Mouse (Mus musculus) left cerebral cortex, adult 2 months (tissue): ENCODE measurements at regions not wholly inside any gene's neighbourhood (a gene's known extent, or its start where the extent isn't known, plus 50 kb on each side); places are given as distances from the start of the nearest gene placed in this dataset.

Source experiments
- DNase-seq, 2 experiments: peaks; one replicate each; pipeline ENCODE4 v3.0.0; 2021 to 2022; ENCODE audit warnings: low spot score in 2 of 2, mixed read lengths in 1 of 2; ENCODE audit errors: extremely low spot score in 1 of 2
- H3K27ac ChIP-seq: fragments of 200-600 bp; 2 replicates; pipeline ENCODE4 v1.8.1; 2022
- H3K4me3 ChIP-seq: fragments of 200-600 bp; 2 replicates; pipeline ENCODE4 v1.8.1; 2022
- CTCF ChIP-seq: fragments of 200-600 bp; IDR thresholded peaks from 2 replicates; pipeline ENCODE4 v1.8.1; 2022; ENCODE audit warnings: antibody characterized with exemption, mild to moderate bottlenecking, moderate library complexity
- intact Hi-C: fragments of 180-260 bp; cut with DNase I; formaldehyde crosslinking; loops from one replicate; pipeline ENCODE4 v1.15.1; 2025

- no peak overlapping the region for H3K4me3 ChIP-seq
- no peak for DNase-seq
Measured at GRCm38 (mm10) chr5:51771655-51772054, 204.1 kb upstream of the Ppargc1a start.

GRCm38 (mm10) chr5:51766111-51766510 is 198.6 kb upstream of the Ppargc1a start:
- H3K27ac ChIP-seq = no peak overlapping the region
- no peak overlapping the region for H3K4me3 ChIP-seq
- intact Hi-C loops = no loop called here
- no peak for DNase-seq
- TF ChIP-seq CTCF = no peak

More at GRCm38 (mm10) chr5:51771655-51772054, 204.1 kb upstream of the Ppargc1a start:
- intact Hi-C loops = no loop called here
- TF ChIP-seq CTCF = no peak
- no peak overlapping the region for H3K27ac ChIP-seq

GRCm38 (mm10) chr5:51764416-51764815 is 196.9 kb upstream of the Ppargc1a start:
- H3K27ac ChIP-seq = no peak overlapping the region
- no peak for DNase-seq
- H3K4me3 ChIP-seq = no peak overlapping the region
- intact Hi-C loops = no loop called here
- no peak for TF ChIP-seq CTCF

GRCm38 (mm10) chr5:51763599-51763998 is 196.1 kb upstream of the Ppargc1a start:
- intact Hi-C loops = no loop called here
- no peak for TF ChIP-seq CTCF
- H3K27ac ChIP-seq = no peak overlapping the region
- no peak for DNase-seq
- no peak overlapping the region for H3K4me3 ChIP-seq

GRCm38 (mm10) chr5:51762352-51762751 is 194.8 kb upstream of the Ppargc1a start:
- no peak for DNase-seq
- intact Hi-C loops = no loop called here
- Histone ChIP-seq H3K27ac (no peak overlapping the region), H3K4me3 (no peak overlapping the region)
- no peak for TF ChIP-seq CTCF

- no peak for TF ChIP-seq CTCF
- intact Hi-C loops = no loop called here
- Histone ChIP-seq H3K27ac (no peak overlapping the region), H3K4me3 (no peak overlapping the region)
- DNase-seq = no peak
Measured at GRCm38 (mm10) chr5:51758289-51758688, 190.8 kb upstream of the Ppargc1a start.

GRCm38 (mm10) chr5:51757864-51758263 is 190.3 kb upstream of the Ppargc1a start:
- no peak for TF ChIP-seq CTCF
- no peak overlapping the region for H3K4me3 ChIP-seq

GRCm38 (mm10) chr5:51752024-51752423 is 184.5 kb upstream of the Ppargc1a start:
- Histone ChIP-seq H3K4me3 (no peak overlapping the region), H3K27ac (no peak overlapping the region)
- no peak for DNase-seq
- no peak for TF ChIP-seq CTCF
- intact Hi-C loops = no loop called here

More at GRCm38 (mm10) chr5:51757864-51758263, 190.3 kb upstream of the Ppargc1a start:
- no peak for DNase-seq
- H3K27ac ChIP-seq = no peak overlapping the region
- intact Hi-C loops = no loop called here

- Histone ChIP-seq H3K4me3 (no peak overlapping the region), H3K27ac (no peak overlapping the region)
- TF ChIP-seq CTCF = no peak
- DNase-seq = no peak
- intact Hi-C loops = no loop called here
Measured at GRCm38 (mm10) chr5:51750456-51750855, 182.9 kb upstream of the Ppargc1a start.

GRCm38 (mm10) chr5:51740893-51741292 is 173.4 kb upstream of the Ppargc1a start:
- no peak overlapping the region; the same call in 1 of the 2 replicates for H3K27ac ChIP-seq
- TF ChIP-seq CTCF = no peak
- intact Hi-C loops = no loop called here
- peak overlapping the region; percentile 22; the same call in 1 of the 2 replicates for H3K4me3 ChIP-seq
- DNase-seq = no peak

GRCm38 (mm10) chr5:51730241-51730640 is 162.7 kb upstream of the Ppargc1a start:
- DNase-seq = no peak
- Histone ChIP-seq H3K27ac (no peak overlapping the region), H3K4me3 (no peak overlapping the region)
- intact Hi-C loops = no loop called here
- TF ChIP-seq CTCF = no peak

- intact Hi-C loops = no loop called here
Measured at GRCm38 (mm10) chr5:51729771-51730170, 162.2 kb upstream of the Ppargc1a start.

GRCm38 (mm10) chr5:51726762-51727161 is 159.2 kb upstream of the Ppargc1a start:
- intact Hi-C loops = no loop called here
- TF ChIP-seq CTCF = no peak

More at GRCm38 (mm10) chr5:51729771-51730170, 162.2 kb upstream of the Ppargc1a start:
- no peak for TF ChIP-seq CTCF
- no peak overlapping the region for H3K4me3 ChIP-seq
- no peak for DNase-seq
- no peak overlapping the region for H3K27ac ChIP-seq

More at GRCm38 (mm10) chr5:51726762-51727161, 159.2 kb upstream of the Ppargc1a start:
- DNase-seq = no peak
- Histone ChIP-seq H3K4me3 (no peak overlapping the region), H3K27ac (no peak overlapping the region)
